Mouse (Mus musculus): ENCODE data around the gene Gm17324. TPM values are rescaled to one million over a fixed set of nuclear protein-coding genes. Genes with fewer than 3 reads are reported as not detected.

The Gm17324 gene
- polyA plus RNA-seq (2014; fragmentation: Illumina TruSeq; extraction: RNeasy Lipid Tissue Mini Kit (QIAGEN cat#74804)), result not detected

GRCm38 (mm10) chr9:78447973-78448873 is at the start of gene Gm17324, which contains the start of gene Mto1:
TSS of gene Gm17324 (minus strand) at chr9:78448786.
TSS of gene Mto1 (plus strand) at chr9:78448208.

GRCm38 (mm10) chr9:78488890-78489420 is 40.4 kb upstream of the Gm17324 start, which contains the start of gene Eef1a1:
TSS of gene Eef1a1 (minus strand) at chr9:78489151.

GRCm38 (mm10) chr9:78442579-78443392 is 5.8 kb downstream of the Gm17324 start, which contains the start of gene Cgas:
TSS of gene Cgas (minus strand) at chr9:78443237.

Other genes starting within 250 kb of the Gm17324 start
- gene Gsta1, start 218.1 kb downstream of the Gm17324 start, polyA plus RNA-seq (2014; fragmentation: Illumina TruSeq; extraction: RNeasy Lipid Tissue Mini Kit (QIAGEN cat#74804)), result not detected
- not detected for gene Gm3776, start 191.7 kb downstream of the Gm17324 start, polyA plus RNA-seq (2014; fragmentation: Illumina TruSeq; extraction: RNeasy Lipid Tissue Mini Kit (QIAGEN cat#74804))
- not detected for gene Gm10639, start 158.9 kb downstream of the Gm17324 start, polyA plus RNA-seq (2014; fragmentation: Illumina TruSeq; extraction: RNeasy Lipid Tissue Mini Kit (QIAGEN cat#74804))
- gene Omt2a, start 134.0 kb downstream of the Gm17324 start, polyA plus RNA-seq (2014; fragmentation: Illumina TruSeq; extraction: RNeasy Lipid Tissue Mini Kit (QIAGEN cat#74804)), result 49.9 TPM
- 111 TPM for gene Omt2b, start 121.2 kb downstream of the Gm17324 start, polyA plus RNA-seq (2014; fragmentation: Illumina TruSeq; extraction: RNeasy Lipid Tissue Mini Kit (QIAGEN cat#74804))
- 29.7 TPM for gene Gsta2, start 93.0 kb downstream of the Gm17324 start, polyA plus RNA-seq (2014; fragmentation: Illumina TruSeq; extraction: RNeasy Lipid Tissue Mini Kit (QIAGEN cat#74804))
- 2.8 TPM for gene Dppa5a, start 80.6 kb downstream of the Gm17324 start, polyA plus RNA-seq (2014; fragmentation: Illumina TruSeq; extraction: RNeasy Lipid Tissue Mini Kit (QIAGEN cat#74804))
- 21.6 TPM for gene Ooep, start 70.1 kb downstream of the Gm17324 start, polyA plus RNA-seq (2014; fragmentation: Illumina TruSeq; extraction: RNeasy Lipid Tissue Mini Kit (QIAGEN cat#74804))
- 0.20 TPM for gene Ddx43, start 53.0 kb downstream of the Gm17324 start, polyA plus RNA-seq (2014; fragmentation: Illumina TruSeq; extraction: RNeasy Lipid Tissue Mini Kit (QIAGEN cat#74804))
- gene Cgas, start 5.5 kb downstream of the Gm17324 start, polyA plus RNA-seq (2014; fragmentation: Illumina TruSeq; extraction: RNeasy Lipid Tissue Mini Kit (QIAGEN cat#74804)), result 5.2 TPM
- 14.9 TPM for gene Mto1, start 578 bp downstream of the Gm17324 start, polyA plus RNA-seq (2014; fragmentation: Illumina TruSeq; extraction: RNeasy Lipid Tissue Mini Kit (QIAGEN cat#74804))
- 6,126 TPM for gene Eef1a1, start 40.4 kb upstream of the Gm17324 start, polyA plus RNA-seq (2014; fragmentation: Illumina TruSeq; extraction: RNeasy Lipid Tissue Mini Kit (QIAGEN cat#74804))
- 25.3 TPM for gene Slc17a5, start 139.3 kb upstream of the Gm17324 start, polyA plus RNA-seq (2014; fragmentation: Illumina TruSeq; extraction: RNeasy Lipid Tissue Mini Kit (QIAGEN cat#74804))
- gene Cd109, start 166.8 kb upstream of the Gm17324 start, polyA plus RNA-seq (2014; fragmentation: Illumina TruSeq; extraction: RNeasy Lipid Tissue Mini Kit (QIAGEN cat#74804)), result 7.1 TPM